Mouse (Mus musculus) hindbrain, embryonic 12.5 days (tissue): Measurements from ENCODE around the gene Vrk1. TPM values are rescaled to one million over a fixed set of nuclear protein-coding genes. Genes with fewer than 3 reads are reported as not detected.
A peak's percentile ranks its signal among the peaks of the same experiment; 100 is the strongest.

Experiments
- ATAC-seq: fragments of 200-750 bp; cut with Nextera tagmentation; 2 replicates; pipeline ENCODE4 v1.8.0; 2017; ENCODE audit warnings: moderate TSS enrichment; ENCODE audit not compliant: low FRiP score
- H3K27ac ChIP-seq: fragments of 300-500 bp; sonication (generic); 2 replicates; pipeline ENCODE4 v1.5.1; 2016; ENCODE audit warnings: mild to moderate bottlenecking
- H3K27me3 ChIP-seq: fragments of 300-500 bp; sonication (generic); 2 replicates; pipeline ENCODE4 v1.6.1; 2016; ENCODE audit warnings: mild to moderate bottlenecking
- H3K36me3 ChIP-seq: fragments of 300-500 bp; sonication (generic); 2 replicates; pipeline ENCODE4 v1.6.1; 2016; ENCODE audit warnings: mild to moderate bottlenecking
- H3K4me1 ChIP-seq: fragments of 300-500 bp; sonication (generic); 2 replicates; pipeline ENCODE4 v1.6.1; 2016
- H3K4me2 ChIP-seq: fragments of 300-500 bp; sonication (generic); replicated peaks from 2 replicates; pipeline ENCODE4 v1.6.1; 2016; ENCODE audit warnings: mild to moderate bottlenecking
- H3K4me3 ChIP-seq: fragments of 300-500 bp; sonication (generic); 2 replicates; pipeline ENCODE4 v1.5.1; 2016; ENCODE audit warnings: mild to moderate bottlenecking
- H3K9ac ChIP-seq: fragments of 300-500 bp; sonication (generic); 2 replicates; pipeline ENCODE4 v1.6.1; 2016; ENCODE audit warnings: mild to moderate bottlenecking, moderate library complexity
- H3K9me3 ChIP-seq: fragments of 300-500 bp; sonication (generic); replicated peaks from 2 replicates; pipeline ENCODE4 v1.6.1; 2016; ENCODE audit warnings: mild to moderate bottlenecking
- WGBS: fragments of 180-500 bp; shearing (Covaris S2); methylation state at CpG from one replicate; pipeline ENCODE4 v1.1.7; 2016; 5-methylcytosine and 5-hydroxymethylcytosine counted together
- polyA plus RNA-seq: library from polyadenylated mRNA; unstranded; fragments of >200 nt; fragmentation: Nextera tagmentation; extraction: Ambion mirVana; gene quantifications from 2 replicates; pipeline ENCODE4 v1.2.1, GENCODE M21; 2016

The Vrk1 gene
- polyA plus RNA-seq, 1 experiment from 2014 or later: 60.7 TPM

GRCm38 (mm10) chr12:106107272-106107671 lies 97.2 kb downstream of the Vrk1 start:
- Histone ChIP-seq H3K9ac (no peak overlapping the region), H3K27me3 (no peaks in the 10 kb centered on the region), H3K9me3 (no peaks in the 10 kb centered on the region), H3K27ac (no peak overlapping the region), H3K4me3 (no peak overlapping the region), H3K4me1 (peaks cover 3% of the 10 kb centered on the region; the same call in 1 of the 2 replicates), H3K36me3 (no peaks in the 10 kb centered on the region), H3K4me2 (no peak overlapping the region)
- 75% methylated on average over 14 of the region's 14 CpGs for WGBS
- ATAC-seq: 0 out of 2 replicates have a peak, but pooled peaks have one; percentile 43

DNA sequence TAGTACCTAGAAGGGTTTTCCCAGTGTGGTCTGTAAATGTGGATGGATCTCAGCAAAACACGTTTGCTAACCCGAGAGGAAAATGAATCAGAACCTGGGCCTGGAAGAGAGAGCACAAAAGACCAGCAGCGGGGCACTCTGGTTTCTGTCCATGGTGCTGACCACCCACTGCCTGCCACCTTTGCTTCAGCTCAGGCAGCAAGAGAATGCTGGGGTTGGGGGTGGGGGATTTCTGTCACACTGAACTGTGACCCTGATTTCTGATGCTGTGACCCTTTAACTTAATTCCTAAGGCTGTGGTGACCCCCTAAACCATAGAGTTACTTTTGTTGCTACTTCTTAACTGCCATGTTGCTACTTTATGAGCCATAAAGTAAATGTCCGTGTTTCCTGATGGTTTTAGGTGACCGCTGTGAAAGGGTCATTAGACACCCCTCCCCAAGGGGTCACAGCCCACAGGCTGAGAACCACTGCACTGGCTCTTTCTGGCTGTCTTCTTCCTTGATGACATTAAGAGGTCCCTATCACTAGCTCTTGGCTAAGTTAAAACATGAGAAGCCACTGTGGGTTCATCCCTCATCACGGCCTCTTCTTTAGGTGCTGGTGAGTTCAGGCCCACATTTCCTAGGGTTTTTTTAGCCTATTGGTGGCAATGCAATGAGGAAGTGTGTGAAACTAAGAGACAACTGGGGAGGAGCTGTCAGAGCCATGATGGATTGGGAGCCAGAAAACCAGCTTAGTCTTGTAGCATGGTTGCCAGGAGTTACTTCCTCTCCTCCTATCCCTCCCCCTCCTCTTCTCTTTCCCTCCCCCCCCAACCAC lies 105.3 kb downstream of the Vrk1 start:
- Histone ChIP-seq H3K4me1 (peaks cover 20% of the 10 kb centered on the region), H3K9ac (no peak overlapping the region), H3K27ac (no peak overlapping the region), H3K27me3 (no peaks in the 10 kb centered on the region), H3K9me3 (no peaks in the 10 kb centered on the region), H3K4me2 (no peak overlapping the region), H3K4me3 (no peak overlapping the region), H3K36me3 (no peaks in the 10 kb centered on the region)
- ATAC-seq: peak; percentile 26; the same call in 1 of the 2 replicates
- 29% methylated on average over 6 of the region's 6 CpGs for WGBS

- Histone ChIP-seq H3K27ac (no peak overlapping the region), H3K4me2 (no peak overlapping the region), H3K9ac (no peak overlapping the region), H3K4me3 (no peak overlapping the region), H3K27me3 (no peaks in the 10 kb centered on the region), H3K4me1 (peaks cover 20% of the 10 kb centered on the region), H3K9me3 (no peaks in the 10 kb centered on the region), H3K36me3 (no peaks in the 10 kb centered on the region)
- WGBS: 50% methylated on average over 5 of the region's 5 CpGs
- ATAC-seq: peak; percentile 35; the same call in 1 of the 2 replicates
Observed at GRCm38 (mm10) chr12:106115892-106116206, 105.8 kb downstream of the Vrk1 start.

- Histone ChIP-seq H3K4me3 (no peak overlapping the region), H3K4me1 (peaks cover 24% of the 10 kb centered on the region), H3K27me3 (no peaks in the 10 kb centered on the region), H3K9ac (no peak overlapping the region), H3K4me2 (no peak overlapping the region), H3K36me3 (no peaks in the 10 kb centered on the region), H3K9me3 (no peaks in the 10 kb centered on the region), H3K27ac (no peak overlapping the region)
- WGBS: 34% methylated on average over 14 of the region's 14 CpGs
- ATAC-seq: no peak
Observed at GRCm38 (mm10) chr12:106123276-106123675, 113.2 kb downstream of the Vrk1 start.

DNA sequence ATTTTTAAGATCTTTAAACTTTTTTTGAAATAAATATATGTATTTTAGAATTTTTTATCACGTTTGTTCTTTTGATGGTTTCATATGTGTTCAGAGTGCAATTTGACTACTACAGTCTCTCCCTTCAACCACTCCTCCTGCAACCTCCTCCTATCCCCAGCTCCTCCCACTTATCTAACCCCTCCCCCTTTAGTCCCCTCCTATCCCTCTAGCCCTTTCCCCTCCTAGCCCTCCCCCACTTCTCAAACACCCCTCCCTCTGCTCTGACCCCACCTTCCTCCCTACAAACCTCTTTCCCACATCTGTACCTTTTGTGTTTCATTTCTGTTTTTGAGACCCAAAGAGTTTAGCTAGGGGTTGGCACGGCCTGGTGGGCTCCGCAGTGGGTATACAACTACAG lies 114.6 kb downstream of the Vrk1 start:
- 96% methylated on average over 3 of the region's 3 CpGs for WGBS
- ATAC-seq: no peak
- peaks cover 28% of the 10 kb centered on the region for H3K4me1 ChIP-seq
- no peaks in the 10 kb centered on the region for H3K36me3 ChIP-seq
- no peak overlapping the region for H3K9ac ChIP-seq
- H3K4me2 ChIP-seq: no peak overlapping the region
- H3K4me3 ChIP-seq: no peak overlapping the region
- no peaks in the 10 kb centered on the region for H3K9me3 ChIP-seq
- H3K27me3 ChIP-seq: no peaks in the 10 kb centered on the region
- no peak overlapping the region for H3K27ac ChIP-seq

Other genes starting within 250 kb of the Vrk1 start
- 278 and 308 TPM in 2 replicates for gene Papola, start 225.5 kb upstream of the Vrk1 start, polyA plus RNA-seq